Mouse (Mus musculus) embryonic stem cell, embryonic (primary cell): ENCODE results near the gene Id2.

Experiments used
- CTCF ChIA-PET, 4 experiments: fragments of 300-600 bp in 2 of 4; fragments of 350-600 bp in 2 of 4; sonication (Branson Sonifier 250); formaldehyde crosslinking; loops; one replicate each; lab custom pipeline; 2022; ENCODE audit warnings: inconsistent platforms in 2 of 4; lab: Charles Lee
- POLR2A ChIA-PET, 4 experiments: fragments of 300-600 bp in 2 of 4; fragments of 350-600 bp in 2 of 4; sonication (Branson Sonifier 250); formaldehyde crosslinking; loops; one replicate each; lab custom pipeline; 2022; ENCODE audit warnings: antibody characterized with exemption in 4 of 4, inconsistent platforms in 1 of 4; lab: Charles Lee

Gene Id2

DNA sequence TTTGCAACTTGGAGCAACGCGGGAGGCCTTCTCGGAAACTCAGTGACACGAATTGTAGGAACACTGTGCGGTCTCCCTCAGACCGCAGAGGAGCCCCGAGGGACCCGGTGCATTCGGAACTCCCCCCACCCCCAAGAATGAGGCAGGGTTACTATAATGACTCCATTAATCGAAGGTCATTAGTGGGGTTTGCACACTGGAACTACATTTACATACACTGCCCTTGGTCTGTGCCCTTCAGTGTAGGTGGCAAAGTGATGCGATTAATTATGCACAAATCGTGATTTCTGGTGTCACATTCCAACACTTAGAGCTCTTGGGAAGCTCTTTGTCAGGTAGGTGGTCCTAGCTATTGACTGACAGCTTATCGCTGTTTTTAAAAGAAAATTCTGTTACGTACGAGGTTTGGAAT lies 294 bp downstream of the Id2 start:
- ChIA-PET POLR2A (interaction anchor here (0.5 to 6.4 kb wide), 149 partner anchors 9 to 1320 kb away, joined by 3 to 191 read pairs (median 4); partner anchors contain the start of genes Mboat2 (in 2 of the 4), Grhl1 (in 1 of the 4), Kidins220 (in 1 of the 4) and Rrm2 (in 1 of the 4)), CTCF (interaction anchor here in 2 of 4 experiments (0.8 to 2.3 kb wide), 3 partner anchors 48 to 972 kb away, joined by 3 to 5 read pairs (median 4); no protein-coding TSS in a partner anchor)

DNA sequence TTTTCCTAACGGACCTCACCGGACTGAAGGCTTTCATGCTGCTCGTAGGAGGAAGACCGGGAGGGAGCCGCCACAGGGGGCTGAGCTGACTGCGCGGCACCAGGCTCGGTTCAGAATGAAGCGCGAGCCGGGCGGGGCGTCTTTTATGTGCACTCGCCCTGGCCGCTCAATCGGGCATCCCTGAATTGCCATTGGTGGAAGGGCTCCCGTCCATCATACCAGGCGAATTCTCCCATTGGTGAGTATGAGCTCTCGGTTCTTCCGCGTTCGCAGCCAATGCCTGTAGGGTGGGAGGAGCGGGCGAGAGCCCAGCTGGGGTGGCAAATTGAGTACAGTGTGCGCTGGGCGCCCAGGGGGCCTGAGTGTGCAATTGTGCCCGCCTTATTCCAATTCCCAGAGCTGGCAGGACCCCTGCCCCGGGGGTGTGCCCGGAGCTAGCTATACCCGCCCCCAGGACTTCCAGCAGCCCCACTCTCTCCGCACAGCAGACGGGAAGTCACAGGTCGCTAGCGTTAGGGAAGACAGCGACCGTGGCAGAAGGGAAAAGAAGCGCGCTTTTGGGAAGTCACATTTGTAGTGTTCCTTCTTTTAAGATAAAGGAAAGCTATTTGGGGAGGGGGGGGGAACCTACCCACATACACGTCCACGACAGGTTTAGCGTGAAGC lies 833 bp downstream of the Id2 start:
- ChIA-PET CTCF (interaction anchor here in 2 of 4 experiments (0.6 to 2.3 kb wide), 6 partner anchors 49 to 1181 kb away, joined by 3 to 5 read pairs (median 4); partner anchors contain the start of gene Kidins220 (in 1 of the 2)), POLR2A (interaction anchor here (0.5 to 6.4 kb wide), 167 partner anchors 9 to 1320 kb away, joined by 3 to 191 read pairs (median 4); partner anchors contain the start of genes Mboat2 (in 2 of the 4), Grhl1 (in 1 of the 4), Kidins220 (in 1 of the 4) and Rrm2 (in 1 of the 4))

DNA sequence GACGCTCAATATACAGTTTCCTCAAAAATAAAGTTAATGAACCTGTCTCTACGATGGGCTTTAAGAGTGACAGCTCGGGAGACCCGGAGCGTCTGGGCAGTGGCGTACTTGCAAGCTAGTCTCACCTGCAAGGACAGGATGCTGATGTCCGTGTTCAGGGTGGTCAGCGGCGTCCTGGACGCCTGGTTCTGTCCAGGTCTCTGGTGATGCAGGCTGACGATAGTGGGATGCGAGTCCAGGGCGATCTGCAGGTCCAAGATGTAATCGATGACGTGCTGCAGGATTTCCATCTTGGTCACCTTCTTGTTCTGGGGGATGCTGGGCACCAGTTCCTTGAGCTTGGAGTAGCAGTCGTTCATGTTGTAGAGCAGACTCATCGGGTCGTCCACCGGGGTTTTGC lies 1.4 kb downstream of the Id2 start:
- ChIA-PET POLR2A (interaction anchor here (0.7 to 6.4 kb wide), 138 partner anchors 8 to 1321 kb away, joined by 3 to 191 read pairs (median 4); partner anchors contain the start of genes Mboat2 (in 2 of the 4), Grhl1 (in 1 of the 4), Kidins220 (in 1 of the 4) and Rrm2 (in 1 of the 4)), CTCF (interaction anchor here in 3 of 4 experiments (0.6 to 2.3 kb wide), 7 partner anchors 49 to 1181 kb away, joined by 3 to 5 read pairs (median 4); partner anchors contain the start of gene Kidins220 (in 1 of the 3))

DNA sequence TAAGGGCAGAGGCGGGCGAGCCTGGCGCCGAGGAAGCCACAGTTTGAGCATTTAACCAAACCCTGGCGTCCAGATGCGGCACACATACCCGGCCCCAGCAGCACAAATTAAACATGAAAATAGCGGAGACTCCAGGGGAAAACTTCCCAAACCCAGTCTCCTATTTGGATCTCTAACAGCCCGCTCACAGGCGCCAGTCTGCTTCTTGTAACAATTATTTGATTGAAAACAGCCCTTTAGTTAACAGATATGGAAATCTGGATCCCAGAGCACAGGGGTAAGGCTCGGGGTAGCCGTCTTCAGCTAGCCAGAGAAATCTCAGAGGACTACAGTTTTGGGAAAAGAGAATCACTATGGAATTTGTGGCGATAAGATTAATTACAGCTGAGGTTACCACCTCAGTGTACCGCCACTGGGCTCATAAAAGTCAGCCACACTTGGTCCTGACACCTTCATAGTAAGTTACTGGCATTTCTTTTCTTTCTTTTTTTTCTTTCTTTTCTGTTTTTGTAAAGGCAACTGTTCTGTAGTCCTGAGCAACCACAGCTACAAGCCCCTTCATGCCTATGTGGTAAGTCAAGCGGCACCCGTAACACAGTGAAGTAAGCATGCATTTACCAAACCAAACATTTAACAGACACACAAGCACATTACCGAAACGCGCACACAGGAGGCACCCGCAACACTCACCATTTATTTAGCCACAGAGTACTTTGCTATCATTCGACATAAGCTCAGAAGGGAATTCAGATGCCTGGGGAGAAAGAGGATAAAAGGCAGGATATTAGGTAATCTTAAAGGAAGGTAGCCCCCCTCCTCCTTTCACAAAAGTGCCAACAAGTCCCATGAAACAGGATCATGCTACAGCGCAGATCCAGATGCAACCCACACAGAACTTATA lies 2.1 kb downstream of the Id2 start:
- POLR2A ChIA-PET, result interaction anchor here (0.7 to 6.4 kb wide), 63 partner anchors 8 to 1308 kb away, joined by 3 to 191 read pairs (median 7); partner anchors contain the start of genes Grhl1 (in 1 of the 4), Mboat2 (in 1 of the 4) and Rrm2 (in 1 of the 4)
- CTCF ChIA-PET, result interaction anchor here in 3 of 4 experiments (0.6 to 2.3 kb wide), 4 partner anchors 50 to 841 kb away, joined by 3 to 5 read pairs (median 4); partner anchors contain the start of gene Kidins220 (in 1 of the 3)

DNA sequence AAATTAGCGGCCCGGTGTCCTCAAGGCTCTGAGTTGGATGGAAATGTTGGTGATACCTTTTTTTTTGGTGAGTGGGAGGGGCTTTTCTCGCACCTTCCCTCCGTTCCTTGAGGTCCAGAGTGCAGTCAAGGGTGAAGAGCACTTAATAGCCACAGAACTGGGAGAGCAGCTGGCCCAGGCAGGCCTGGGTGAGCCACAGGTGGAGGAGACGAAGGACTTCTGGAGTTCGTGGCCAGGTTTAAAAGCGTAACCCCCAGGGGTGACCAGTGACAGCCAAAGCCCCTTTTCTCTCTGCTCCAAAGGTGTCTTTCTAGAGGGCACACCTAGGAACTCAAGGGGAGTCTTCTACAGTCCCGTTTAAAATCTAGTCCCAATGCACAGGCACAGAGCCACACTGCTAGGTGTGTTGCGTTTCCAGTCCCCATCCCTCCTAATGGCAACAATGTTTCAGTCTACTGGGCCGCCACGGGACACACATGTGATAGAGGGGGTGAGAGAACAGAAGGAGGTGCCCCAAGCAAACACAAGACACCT lies 3.6 kb downstream of the Id2 start:
- POLR2A ChIA-PET, result interaction anchor here in 1 of 4 experiments (1.4 kb wide), 1 partner anchor 13 kb away, joined by 3 read pairs; no protein-coding TSS in a partner anchor
- CTCF ChIA-PET, result interaction anchor here in 2 of 4 experiments (1.0 to 1.6 kb wide), 3 partner anchors 322 to 1184 kb away, joined by 3 to 8 read pairs (median 5); no protein-coding TSS in a partner anchor

DNA sequence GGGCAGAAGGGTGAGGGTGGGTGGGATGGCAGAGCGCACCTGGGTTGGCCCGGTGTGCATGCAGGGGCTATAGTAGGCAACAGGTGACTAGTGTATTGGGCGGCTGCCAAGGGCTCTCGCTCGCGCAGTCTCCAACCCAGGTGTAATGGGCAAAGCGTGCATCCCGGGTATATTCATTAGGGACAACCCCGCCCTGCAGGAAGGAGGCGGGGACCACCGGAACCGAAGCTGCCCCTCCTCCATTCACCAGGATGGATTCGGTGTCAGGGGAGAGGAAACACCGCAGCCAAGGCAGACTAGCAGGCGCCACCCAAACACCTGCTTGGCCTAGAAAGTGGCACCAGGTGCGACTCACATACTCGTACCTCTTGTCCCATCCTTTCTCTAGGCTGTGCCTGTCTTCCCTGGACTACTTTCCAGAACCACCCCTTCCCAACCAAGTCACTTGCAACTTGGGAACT lies 4.2 kb downstream of the Id2 start:
- POLR2A ChIA-PET, result interaction anchor here in 3 of 4 experiments (1.0 to 1.4 kb wide), 4 partner anchors 12 to 54 kb away, joined by 3 to 5 read pairs (median 4); no protein-coding TSS in a partner anchor
- CTCF ChIA-PET, result interaction anchor here (0.6 to 1.6 kb wide), 22 partner anchors 7 to 1362 kb away, joined by 3 to 16 read pairs (median 4); no protein-coding TSS in a partner anchor

DNA sequence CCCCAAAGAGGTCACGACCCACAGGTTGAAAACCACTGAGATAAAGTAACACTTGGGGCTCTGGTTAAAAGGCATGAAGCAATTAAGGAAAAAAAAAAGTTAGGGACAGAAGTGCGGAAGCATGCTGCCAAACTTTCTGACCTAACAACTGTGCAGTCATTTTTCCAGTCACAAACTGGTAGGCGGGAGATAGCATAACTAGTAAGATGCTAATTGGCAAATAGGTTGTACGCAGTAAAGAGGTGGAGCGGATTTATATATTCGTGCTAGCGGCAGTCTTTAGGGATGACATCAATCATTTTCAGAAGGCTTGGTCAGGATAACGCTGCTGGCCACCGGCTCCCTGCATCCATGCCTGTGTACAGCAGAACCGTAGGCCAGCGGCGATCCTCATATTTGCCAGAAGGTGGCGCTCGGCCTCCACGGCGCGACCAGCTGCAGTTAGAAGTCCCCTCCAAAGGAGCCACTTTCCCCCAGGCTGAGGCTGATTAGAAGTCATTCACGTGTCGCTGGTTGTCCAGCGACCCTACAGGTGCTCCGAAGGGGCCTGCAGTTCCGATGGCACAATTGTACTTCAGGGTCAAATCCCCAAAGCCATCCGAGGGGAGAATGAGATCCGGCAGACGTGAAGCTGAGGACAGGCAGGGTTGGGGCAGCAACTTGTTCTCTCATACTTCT lies 4.8 kb downstream of the Id2 start:
- CTCF ChIA-PET, result interaction anchor here (0.5 to 1.6 kb wide), 33 partner anchors 8 to 1363 kb away, joined by 3 to 16 read pairs (median 3); no protein-coding TSS in a partner anchor
- POLR2A ChIA-PET, result interaction anchor here in 3 of 4 experiments (0.7 to 1.4 kb wide), 8 partner anchors 9 to 90 kb away, joined by 3 to 5 read pairs (median 4); no protein-coding TSS in a partner anchor

DNA sequence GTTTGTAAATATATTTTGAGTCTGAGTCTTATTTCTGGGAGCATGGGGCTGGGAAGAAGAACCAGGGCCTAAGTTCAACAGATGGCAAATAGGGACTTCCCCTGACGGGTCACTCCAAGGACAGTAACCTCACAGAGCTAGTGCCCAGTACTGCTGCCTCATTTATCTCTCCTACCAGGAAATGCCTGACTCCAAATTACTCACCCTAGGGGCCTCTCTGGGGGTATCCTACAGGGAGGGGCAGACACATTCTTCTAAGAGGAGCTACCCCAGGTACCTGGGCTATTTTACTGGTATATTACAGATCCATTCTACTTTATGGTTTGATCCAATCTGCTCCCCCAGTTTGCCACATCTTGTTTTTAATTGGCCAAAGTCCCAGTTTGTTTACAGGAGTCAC lies 7.5 kb downstream of the Id2 start:
- ChIA-PET CTCF (interaction anchor here in 1 of 4 experiments (0.9 kb wide), 1 partner anchor 64 kb away, joined by 3 read pairs; no protein-coding TSS in a partner anchor), POLR2A (no interaction called here)

DNA sequence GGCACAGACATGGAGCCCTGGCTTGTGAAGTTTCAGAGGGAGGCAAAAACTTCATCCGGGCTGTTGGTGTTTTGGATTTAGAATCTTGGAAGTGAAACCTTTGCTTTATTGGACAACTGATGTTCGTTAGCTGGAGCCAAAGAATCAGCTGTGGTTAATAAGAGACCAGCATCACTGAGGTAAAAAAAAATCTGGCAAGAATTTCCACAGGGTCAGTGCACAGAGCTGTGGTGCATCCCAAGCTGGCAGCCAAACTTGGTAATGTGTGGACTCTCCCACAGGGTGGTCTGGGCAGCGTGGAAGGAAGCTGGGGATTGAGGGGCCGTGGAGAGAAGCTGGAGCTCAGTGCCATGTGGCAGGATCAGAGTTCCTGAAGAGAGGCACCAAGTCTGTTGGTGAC lies 10.0 kb downstream of the Id2 start:
- POLR2A ChIA-PET, result interaction anchor here in 3 of 4 experiments (0.6 to 2.0 kb wide), 6 partner anchors 9 to 608 kb away, joined by 3 to 14 read pairs (median 4); partner anchors contain the start of gene Id2 (in 1 of the 3)
- CTCF ChIA-PET, result interaction anchor here in 1 of 4 experiments (0.5 kb wide), 1 partner anchor 23 kb away, joined by 3 read pairs; no protein-coding TSS in a partner anchor

DNA sequence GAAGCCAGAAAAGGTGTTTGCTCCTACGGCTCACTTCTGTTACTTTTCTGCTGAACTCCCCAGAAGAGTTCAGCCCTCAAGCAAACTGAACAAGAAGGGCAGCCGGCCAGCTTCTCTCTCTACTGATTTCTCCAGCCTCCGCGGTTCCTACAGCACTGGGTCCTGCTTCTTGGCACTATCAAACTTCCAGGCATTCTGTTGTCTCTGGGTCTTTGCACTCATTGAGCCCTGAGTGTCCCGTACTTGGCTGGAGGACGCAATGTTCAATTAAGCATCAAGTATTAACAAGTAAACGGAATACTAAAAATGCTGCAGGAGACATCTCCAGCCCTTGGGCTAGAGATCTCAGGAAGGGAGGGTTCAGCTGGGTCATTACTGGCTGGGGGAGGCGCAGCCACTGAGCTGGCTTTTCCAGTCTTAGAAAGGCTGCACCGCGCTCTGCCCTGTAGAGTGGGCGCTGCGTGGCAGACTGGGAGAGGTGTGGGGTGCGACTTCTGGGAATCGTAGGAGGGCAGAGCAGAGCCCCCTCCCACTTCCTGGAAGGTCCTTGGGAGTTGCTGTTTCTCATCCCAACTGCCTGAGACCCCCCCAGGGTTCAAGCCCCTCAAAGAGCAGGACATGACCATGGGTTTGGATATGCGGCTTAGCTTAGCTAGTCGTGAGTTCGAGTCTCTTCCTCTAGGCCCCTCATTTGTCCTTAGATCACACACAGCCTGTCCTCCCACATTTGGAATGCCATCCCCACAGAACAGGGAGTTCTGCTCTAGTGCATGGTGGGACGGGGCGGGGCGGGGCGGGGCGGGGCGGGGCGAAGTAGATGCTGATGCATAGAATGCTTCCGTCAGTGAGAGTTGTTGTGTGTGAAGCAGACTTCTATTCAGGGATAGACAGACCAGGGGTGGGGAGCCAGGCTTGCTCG lies 13.4 kb downstream of the Id2 start:
- ChIA-PET POLR2A (interaction anchor here in 3 of 4 experiments (0.5 to 8.1 kb wide), 10 partner anchors 10 to 297 kb away, joined by 3 to 31 read pairs (median 4); partner anchors contain the start of gene Id2 (in 1 of the 3)), CTCF (interaction anchor here in 1 of 4 experiments (0.6 to 1.4 kb wide), 4 partner anchors 9 to 374 kb away, joined by 3 to 4 read pairs (median 4); no protein-coding TSS in a partner anchor)

DNA sequence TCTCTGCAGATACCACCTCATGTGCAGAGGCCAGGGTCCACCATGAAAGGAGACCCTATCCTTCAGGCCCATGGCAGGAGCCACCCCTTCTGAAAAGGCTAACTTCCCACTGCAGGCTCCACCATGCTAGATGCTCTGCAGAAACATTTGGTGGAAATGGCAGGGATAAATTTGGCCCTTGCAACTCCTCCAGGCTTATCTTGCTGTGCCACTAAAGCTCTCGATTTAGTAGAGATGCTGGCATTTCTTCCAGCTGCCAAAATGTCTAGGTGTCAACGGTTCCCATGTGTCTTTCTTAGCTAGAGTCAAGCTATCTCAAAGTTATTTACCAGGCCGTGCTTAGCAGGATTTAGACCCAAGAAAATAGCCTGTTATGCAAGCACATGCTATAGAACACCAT lies 22.6 kb downstream of the Id2 start:
- POLR2A ChIA-PET, result interaction anchor here in 2 of 4 experiments (0.7 to 2.2 kb wide), 5 partner anchors 15 to 407 kb away, joined by 3 to 11 read pairs (median 4); no protein-coding TSS in a partner anchor
- CTCF ChIA-PET, result no interaction called here

DNA sequence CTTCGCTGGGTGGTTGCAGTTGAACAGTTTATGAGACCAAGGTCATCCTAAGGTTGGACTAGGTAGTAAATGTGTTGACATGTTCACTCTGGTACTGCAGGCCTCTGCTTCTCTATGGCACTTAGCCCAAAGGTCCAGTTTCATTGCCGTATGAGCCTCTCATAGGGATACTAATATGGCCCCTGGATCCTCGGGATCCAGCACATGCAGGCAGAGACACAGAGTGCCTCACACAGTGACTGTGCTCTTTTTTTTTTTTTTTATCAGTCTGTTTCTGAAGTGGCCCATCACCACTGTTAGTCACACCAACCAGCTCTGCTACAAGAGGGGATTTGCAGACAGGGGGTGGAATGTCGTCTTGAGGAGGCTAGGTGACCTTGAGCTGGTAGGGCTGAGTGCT lies 23.6 kb downstream of the Id2 start:
- CTCF ChIA-PET, result no interaction called here
- POLR2A ChIA-PET, result interaction anchor here in 2 of 4 experiments (0.6 to 2.2 kb wide), 7 partner anchors 10 to 365 kb away, joined by 3 to 11 read pairs (median 4); no protein-coding TSS in a partner anchor

DNA sequence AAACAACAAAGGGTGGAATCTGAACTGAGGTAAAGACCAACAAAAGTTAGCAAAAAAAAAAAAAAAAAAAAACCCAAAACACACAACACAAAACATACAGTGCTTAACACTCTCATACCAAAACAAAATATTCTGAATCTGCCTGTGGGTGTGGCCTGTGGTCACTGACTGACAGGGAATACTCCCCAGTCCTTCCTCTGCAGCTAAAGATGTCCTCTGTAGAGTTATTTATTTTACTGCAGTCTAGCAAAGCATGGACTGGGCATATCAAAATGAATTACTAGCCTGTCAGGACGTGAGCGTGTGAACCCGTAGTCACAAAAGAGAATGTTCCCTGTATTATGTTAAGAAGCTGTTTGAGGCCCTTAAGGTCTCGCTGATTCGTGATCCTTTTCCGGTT lies 34.7 kb downstream of the Id2 start:
- ChIA-PET CTCF (no interaction called here), POLR2A (interaction anchor here in 1 of 4 experiments (1.4 kb wide), 1 partner anchor 34 kb away, joined by 4 read pairs; no protein-coding TSS in a partner anchor)

DNA sequence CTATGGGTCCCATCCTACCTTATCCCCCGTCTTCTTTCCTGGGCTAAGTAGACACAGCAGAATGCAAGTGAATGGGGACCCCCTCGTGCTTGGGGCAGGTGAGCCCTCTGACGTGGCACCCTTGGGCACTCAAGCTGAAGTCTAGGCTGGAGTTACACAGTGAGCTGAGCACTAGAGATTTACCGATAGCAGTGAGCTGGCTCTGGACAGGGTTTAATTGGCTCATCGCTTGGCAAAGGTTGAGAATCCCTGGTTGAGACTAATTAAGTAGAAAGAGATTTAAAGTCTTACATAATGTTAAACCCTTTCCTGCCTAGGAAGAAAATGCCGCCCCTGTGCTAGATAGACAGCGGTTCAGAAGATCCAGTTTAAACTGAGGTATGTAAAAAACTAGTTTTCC lies 36.0 kb downstream of the Id2 start:
- ChIA-PET POLR2A (interaction anchor here (0.7 to 3.4 kb wide), 4 partner anchors 35 to 175 kb away, joined by 4 to 19 read pairs (median 5); partner anchors contain the start of gene Id2 (in 1 of the 4)), CTCF (interaction anchor here in 1 of 4 experiments (0.6 kb wide), 1 partner anchor 830 kb away, joined by 3 read pairs; no protein-coding TSS in a partner anchor)
